Mouse (Mus musculus) small intestine, adult 2 months (tissue): ENCODE data around the gene Rnf217.

Experiments used
- CTCF ChIP-seq: fragments of 200-500 bp; IDR thresholded peaks from 2 replicates; pipeline ENCODE4 v1.5.1; 2012; ENCODE audit warnings: low read depth, mild to moderate bottlenecking, control low read depth, inconsistent platforms, low read length, moderate library complexity, mixed read lengths; ENCODE audit not compliant: insufficient replicate concordance, insufficient read length; ENCODE audit errors: extremely low read depth
- POLR2A ChIP-seq: fragments of 200-500 bp; IDR thresholded peaks from 2 replicates; pipeline ENCODE4 v1.6.1; 2012; ENCODE audit warnings: low read depth, mild to moderate bottlenecking, control low read depth, inconsistent platforms, low read length, moderate library complexity

DNA sequence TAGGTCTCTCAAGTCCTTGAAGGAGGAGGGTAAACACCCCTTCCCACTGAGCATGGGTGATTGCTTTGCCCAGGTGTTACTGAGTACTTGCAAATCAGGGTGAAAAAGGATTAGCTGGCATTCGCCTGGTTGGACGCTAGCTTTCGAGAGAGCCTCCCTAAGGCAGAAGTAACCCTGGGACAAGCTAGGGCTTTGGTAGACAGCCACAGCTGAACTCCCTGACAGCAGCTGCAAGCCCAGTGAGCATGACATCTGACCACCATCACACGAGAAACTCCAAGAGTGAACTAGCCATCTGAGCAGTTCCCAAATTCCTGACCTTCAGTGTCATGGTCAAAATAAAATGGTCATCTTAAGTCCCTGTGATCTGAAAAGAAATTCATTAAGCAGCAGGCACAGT is 12.2 kb downstream of the Rnf217 start:
- TF ChIP-seq CTCF (no peak), POLR2A (no peak)
